Mouse (Mus musculus) lung, postnatal 25 days (tissue): Measurements from ENCODE around the gene Itih5.
A peak's percentile ranks its signal among the peaks of the same experiment; 100 is the strongest.

Experiments used
- DNase-seq: peaks from one replicate; pipeline ENCODE4 v3.0.0; 2022; ENCODE audit warnings: low spot score

Itih5 gene

GRCm38 (mm10) chr2:10262722-10263121, 109.4 kb downstream of the Itih5 start:
- DNase-seq = no peak

DNA sequence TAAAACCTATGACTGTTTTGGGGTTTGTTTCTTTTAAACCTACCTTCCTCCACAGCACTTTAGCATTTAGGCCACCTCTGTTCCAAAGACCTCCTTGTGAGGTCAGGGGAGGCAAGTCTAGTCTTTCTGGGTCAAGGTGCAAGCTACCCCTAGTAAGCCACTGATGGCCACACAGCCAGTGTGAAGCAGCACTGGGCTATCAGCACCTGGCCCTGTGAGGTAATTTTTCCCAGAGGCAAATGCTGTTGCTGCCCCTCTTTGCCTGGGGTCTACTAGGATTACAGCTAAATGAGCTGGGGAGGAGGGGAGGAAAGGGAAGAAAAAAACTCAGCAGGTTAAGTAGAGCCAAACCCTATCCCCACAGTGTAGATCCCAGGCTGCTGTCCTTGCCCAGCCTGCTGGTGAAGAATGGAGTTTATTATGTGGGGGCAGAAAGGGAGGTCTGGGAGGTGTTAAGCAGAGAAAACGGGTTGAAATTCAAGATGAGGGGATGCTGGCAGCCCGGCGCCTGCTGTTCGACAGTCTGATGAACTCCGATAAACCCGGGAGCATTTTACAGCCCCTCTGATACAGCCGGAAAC, 110.6 kb downstream of the Itih5 start:
- DNase-seq = no peak

- DNase-seq = no peak
Observed at GRCm38 (mm10) chr2:10265881-10266280, 112.5 kb downstream of the Itih5 start.

DNA sequence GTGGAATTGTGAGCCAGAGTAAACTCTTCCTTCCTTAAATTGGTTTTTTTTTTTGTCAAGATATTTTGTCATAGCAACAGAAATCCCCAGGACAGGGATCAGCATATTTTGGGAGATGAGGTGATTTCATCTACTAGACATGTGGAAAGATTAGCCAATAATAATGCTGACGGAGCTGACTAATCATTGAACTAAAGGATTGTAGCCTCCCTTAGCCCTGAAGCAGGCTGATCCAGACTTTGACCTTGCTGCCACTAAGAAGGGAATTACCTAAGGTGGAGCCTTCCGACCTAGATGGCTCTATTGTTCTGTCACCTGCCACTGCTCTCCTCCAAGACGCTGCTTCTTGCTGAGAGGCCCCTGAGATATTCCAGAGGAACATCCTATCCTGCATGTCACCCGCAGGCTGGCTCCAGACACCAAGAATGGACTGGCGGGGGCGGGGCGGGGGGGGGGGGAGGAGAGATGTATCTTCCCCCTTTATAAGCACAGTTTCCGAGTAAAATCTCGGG, 119.3 kb downstream of the Itih5 start:
- no peak for DNase-seq

DNA sequence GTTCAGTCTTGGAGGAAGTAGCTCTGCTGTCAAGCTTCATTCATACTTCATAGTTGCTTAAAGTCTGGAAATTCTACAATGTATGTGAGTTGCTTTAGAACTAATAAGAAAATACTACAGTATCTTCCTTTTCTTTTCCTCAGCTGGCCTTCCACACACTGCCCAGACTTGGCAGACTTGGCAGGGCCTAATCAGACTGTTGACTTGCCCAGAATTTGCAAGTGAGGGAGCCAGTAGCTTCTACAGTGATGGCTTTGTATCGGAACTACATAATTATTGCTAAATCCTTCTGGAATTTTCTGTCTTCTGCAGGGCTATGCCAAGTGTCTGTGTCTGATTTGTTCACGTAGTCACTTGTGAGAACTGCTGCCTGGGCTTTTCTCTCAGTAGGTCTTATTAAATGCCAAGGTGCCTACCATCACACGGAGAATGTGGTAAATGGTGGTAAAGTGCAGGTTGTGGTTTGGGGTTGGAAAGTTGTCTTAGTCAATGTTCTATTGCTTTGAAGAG, 120.2 kb downstream of the Itih5 start:
- no peak for DNase-seq

DNA sequence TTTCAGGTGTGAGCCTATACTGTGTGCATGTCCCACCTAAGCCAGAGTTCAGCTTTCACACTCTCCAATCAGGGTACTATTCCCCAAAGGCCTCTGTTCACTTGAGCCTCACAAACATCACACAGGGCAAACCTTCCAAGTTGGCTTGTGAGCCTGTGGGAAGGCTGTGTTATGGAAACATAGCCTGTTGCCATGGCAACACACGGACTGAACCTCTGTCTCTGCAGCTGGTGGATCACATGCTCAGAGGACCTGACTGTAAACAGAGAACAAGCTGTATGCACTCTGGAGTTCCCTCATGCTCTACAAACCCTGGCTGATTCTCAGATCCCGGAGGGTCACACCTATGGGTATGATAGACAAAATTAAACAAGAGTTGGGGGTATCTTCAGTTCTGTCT, 122.8 kb downstream of the Itih5 start:
- peak; percentile 75 for DNase-seq

DNA sequence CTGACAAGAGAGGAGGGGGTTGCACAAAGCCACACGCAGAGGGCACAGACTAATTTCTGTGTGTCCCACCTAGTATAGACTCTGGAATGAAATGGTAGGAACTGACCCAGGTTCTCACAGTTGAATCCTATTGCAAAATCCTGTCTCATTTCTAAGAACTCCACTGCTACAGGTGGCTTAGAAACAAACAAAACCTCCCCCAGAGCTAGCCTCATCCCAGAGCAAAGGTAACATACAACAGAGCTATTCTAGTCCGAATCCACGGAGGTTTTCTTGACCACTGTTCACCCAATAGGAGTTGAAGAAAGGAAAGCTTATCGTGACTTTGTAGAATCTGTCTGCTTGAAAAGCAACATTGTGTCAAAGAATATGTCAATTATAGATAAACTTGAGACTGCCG, 130.3 kb downstream of the Itih5 start:
- no peak for DNase-seq

DNA sequence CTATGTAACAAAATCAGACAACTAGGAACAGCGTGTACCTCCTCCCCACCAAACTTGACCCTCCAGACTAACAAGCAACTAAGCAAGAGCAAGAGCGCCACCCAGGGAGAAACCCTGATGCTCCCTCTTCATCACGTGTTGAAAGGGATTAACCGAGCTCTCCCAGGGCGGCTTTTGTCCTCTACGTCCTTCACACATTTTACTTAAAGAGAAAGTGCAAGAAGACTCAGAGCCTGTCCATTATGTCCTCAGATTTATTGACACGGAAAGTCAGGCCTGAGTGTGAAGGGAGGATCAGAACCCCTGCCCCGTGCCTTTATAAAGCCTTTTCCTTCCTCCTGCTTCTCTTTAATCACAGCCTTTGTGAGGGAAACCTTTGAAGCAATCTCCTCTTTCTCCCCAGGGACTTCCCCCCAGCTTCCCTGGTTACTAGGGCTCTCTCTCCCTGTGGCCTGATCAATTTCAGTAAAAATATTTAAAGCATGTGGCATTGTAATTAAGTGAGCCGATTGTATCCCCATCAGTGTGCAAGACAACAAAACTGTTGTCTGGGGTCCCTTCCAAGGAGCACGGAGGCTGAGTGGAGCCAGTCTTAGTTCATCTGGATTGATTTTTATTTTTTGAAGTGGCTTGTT, 131.4 kb downstream of the Itih5 start:
- DNase-seq = peak; percentile 22

DNA sequence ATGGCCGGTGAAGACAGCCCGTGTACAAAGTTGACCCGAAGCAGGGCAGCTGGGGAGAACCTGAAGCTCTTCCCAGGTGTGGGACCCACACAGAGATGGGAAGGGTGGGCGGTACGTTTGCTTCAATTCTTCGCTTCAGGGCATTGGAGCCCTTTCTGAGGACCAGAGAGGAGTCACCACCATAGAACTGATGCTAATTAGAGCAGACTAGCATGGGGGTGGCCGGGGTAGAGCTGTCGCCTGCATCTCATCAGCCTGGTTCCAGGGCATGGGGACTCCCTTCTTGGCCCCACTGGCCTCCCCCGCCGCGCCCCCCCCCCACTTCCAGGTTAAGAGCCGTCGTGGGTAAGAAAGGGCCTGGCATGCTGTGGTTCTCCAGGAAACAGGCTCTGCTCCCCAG, 132.6 kb downstream of the Itih5 start:
- no peak for DNase-seq

DNA sequence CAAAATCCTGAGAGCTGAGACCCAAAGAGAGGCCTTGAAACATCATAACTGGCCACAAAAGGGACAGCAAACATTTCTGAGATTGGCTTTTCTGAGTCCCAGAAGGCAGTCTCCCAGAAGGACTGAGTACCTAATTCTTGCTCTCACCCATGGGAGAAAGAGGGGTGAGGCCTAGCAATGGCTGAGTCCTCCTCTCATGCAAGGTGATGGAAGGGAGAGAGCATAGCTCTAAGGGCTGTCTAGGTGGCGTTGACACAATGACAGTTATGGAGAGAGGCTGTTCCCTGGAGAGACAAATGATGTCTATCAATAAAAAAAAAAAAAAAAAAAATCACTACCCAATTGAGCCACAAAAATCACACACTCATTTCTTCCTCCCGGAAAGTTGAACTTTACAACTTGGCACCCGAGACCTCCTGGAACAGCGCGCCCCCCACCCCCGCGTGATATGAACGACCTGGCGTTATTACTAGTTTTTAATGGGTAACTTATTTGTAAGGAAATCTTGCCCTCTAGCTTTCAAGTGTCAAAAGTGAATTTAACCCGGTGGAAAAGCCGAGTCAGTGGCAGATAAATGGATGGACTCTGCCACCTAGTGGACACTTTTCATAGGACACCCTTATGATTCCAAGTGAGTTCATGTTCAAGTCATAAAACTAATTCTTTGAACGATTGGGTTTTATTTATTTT, 134.9 kb downstream of the Itih5 start:
- DNase-seq = peak; percentile 77

GRCm38 (mm10) chr2:10288881-10289280, 135.5 kb downstream of the Itih5 start:
- DNase-seq = no peak

GRCm38 (mm10) chr2:10290115-10290514, 136.7 kb downstream of the Itih5 start:
- DNase-seq = no peak

- DNase-seq = no peak
Observed at GRCm38 (mm10) chr2:10293556-10294206, 140.3 kb downstream of the Itih5 start.

DNA sequence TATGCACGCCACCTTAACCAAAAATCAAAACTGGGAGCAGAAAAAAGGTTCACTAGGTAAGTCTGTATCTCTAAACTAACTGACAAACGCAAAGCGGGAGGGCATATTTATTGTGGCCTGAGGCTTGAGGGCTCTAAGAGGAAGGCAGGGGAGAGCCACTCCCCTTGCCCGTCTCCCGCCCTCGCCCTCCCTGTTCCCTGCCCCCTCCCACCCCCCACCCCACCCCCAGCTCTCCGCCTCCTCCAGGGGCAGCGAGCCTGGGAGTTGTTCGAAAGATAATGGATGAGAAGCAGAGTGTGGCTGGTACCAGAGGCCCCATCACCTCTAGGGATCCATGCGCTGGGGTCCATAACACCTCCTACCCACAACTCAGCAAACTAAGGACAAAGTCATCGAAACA, 142.5 kb downstream of the Itih5 start:
- DNase-seq = no peak

DNA sequence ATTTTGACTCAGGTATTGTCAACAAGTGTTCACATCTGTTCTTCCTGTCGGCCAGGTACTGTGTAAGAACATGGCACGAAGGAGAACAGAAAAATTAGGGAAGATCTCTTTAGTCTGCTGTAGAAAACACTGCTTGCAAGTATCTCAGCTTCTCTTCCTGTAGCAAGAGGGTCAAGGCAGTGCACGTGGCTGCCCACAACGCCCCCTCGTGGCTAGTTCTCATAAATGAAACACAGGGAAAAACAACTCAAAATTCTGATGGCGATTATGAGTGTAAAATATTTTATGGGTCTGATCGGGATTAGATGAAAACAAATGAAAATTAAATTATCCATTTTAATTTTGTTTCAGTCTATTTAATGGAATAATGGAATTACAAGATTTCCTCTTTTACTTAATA, 146.9 kb downstream of the Itih5 start:
- DNase-seq = no peak

DNA sequence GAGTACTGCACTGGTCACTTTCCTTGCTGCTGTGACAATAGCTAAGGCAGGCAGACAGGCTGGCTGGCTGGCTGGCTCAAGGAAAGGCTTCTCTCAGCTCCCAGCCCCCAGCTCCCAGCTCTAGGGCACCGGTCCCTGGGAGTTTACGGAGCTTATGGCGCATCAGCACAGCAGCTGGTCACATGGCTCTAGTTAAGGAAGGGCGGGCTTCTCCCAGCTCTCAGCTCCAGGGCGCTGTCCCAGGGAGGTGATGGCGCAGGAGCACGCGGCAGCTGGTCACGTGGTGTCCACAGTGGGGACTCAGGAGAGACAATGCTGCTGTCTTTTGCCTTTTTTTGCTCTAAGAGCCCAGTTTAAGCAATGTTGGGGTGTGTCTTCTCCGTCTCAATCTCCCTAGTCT, 147.4 kb downstream of the Itih5 start:
- no peak for DNase-seq

DNA sequence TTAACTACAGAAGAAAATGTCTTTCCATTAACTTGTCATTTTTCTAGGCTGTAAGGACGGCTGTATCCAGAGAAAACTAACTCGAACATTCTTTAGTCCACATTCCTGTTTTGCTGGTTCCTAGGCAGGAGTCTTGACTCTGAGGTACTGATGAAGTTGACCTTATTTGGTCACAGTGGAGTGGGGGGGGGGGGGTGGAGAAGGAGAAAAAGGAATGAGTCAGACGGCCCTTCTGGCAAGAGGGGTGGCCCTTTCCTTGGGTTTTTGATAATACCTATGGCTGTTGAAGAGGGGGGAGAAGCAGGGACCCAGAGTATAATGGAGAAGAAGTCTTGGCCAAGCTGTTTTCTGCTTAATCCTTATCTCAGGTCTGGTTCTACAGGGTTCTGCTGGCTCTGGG, 148.0 kb downstream of the Itih5 start:
- DNase-seq = no peak

GRCm38 (mm10) chr2:10301997-10302396, 148.6 kb downstream of the Itih5 start:
- DNase-seq = no peak

- DNase-seq = no peak
Observed at GRCm38 (mm10) chr2:10304911-10305310, 151.5 kb downstream of the Itih5 start.
